Mouse (Mus musculus): ENCODE data around the gene Rnps1. TPM values are rescaled to one million over a fixed set of nuclear protein-coding genes. Genes with fewer than 3 reads are reported as not detected.
"Not testable (repeated sequence)": the region's sequence is repeated elsewhere in the genome, so short reads cannot be mapped to it uniquely, and the experiment has no call there.

Rnps1 gene
- polyA plus RNA-seq, 1 experiment from 2014 or later = 367 TPM

DNA sequence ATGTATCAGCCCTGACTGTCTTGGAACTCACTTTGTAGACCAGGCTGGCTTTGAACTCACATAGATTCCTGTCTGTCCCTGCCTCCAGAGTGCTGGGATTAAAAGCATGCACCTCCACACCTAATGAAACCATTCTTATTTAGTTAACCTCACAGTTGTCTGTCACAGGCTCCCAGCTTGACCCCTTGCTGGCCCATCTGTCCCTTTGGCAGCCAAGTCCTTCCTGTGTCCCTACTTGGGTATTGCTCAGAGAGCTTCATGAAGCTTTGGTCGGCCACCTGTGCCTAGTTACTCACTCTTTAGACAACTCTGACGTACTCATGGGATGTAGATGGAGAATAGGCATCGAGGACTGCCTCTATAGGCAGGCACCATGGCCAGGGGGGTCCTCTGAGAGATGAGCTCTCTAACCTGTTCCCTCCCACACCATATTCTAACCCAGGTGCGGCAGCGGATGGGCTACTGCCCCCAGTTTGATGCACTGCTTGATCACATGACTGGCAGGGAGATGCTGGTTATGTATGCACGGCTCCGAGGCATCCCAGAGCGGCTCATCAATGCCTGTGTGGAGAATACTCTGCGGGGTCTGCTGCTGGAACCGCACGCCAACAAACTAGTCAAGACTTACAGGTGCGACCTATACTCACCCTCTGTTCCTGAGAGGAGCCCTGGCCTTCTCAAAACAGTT, 7.1 kb upstream of the Rnps1 start:
- H3K4me1 ChIP-seq = no peaks in the 10 kb centered on the region
- no peak for ATAC-seq
- H3K4me2 ChIP-seq = no peak overlapping the region
- no peak overlapping the region for H3K4me3 ChIP-seq
- H3K9ac ChIP-seq = no peak overlapping the region
- no peak overlapping the region for H3K27ac ChIP-seq
- H3K9me3 ChIP-seq (replicated peaks) = no peaks in the 10 kb centered on the region
- 89% methylated on average over 12 of the region's 12 CpGs for whole genome bisulfite sequencing
- peaks cover 87% of the 10 kb centered on the region for H3K36me3 ChIP-seq (ENCODE audit: poor library complexity, severe bottlenecking)
- no peaks in the 10 kb centered on the region for H3K27me3 ChIP-seq

DNA sequence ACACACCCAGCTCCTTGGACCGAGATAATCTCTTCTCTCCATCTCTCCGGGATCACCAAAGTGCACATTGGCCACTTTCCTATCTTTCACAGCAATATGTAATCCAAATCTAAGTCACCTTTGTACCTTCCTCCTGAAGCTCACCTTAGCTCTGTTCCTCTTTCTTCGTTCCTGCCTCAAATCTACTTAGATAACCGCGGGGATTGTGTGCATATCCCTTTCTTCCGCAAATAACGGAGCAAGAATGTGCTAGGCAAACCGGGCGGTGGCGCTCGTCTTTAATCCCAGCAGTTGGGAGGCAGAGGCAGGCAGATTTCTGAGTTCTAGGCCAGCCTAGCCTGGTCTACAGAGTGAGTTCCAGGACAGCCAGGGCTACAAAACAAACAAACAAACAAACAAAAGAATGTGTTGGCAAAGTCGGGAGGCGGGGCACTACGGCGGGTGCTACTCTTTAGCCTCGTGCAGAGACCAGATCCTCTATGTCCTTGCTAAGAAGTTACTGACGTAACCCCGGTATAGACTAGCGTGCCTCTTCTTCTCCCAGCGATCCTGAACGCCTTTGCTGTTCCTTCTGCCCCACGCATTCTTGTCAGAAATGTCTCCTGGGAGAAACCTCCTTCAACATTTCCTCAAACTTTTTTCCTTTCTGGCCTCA, 681 bp upstream of the Rnps1 start:
- Histone ChIP-seq H3K4me3 (peak overlapping the region; percentile 94), H3K36me3 (ENCODE audit: poor library complexity, severe bottlenecking) (peaks cover 45% of the 10 kb centered on the region), H3K27me3 (no peaks in the 10 kb centered on the region), H3K9ac (peak overlapping the region; percentile 59), H3K4me2 (peak overlapping the region; percentile 96), H3K9me3 (replicated peaks) (no peaks in the 10 kb centered on the region), H3K27ac (peak overlapping the region; percentile 65), H3K4me1 (peaks cover 41% of the 10 kb centered on the region)
- ATAC-seq = peak; percentile 17; the same call in 1 of the 2 replicates
- 35% methylated on average over 22 of the region's 22 CpGs for WGBS

DNA sequence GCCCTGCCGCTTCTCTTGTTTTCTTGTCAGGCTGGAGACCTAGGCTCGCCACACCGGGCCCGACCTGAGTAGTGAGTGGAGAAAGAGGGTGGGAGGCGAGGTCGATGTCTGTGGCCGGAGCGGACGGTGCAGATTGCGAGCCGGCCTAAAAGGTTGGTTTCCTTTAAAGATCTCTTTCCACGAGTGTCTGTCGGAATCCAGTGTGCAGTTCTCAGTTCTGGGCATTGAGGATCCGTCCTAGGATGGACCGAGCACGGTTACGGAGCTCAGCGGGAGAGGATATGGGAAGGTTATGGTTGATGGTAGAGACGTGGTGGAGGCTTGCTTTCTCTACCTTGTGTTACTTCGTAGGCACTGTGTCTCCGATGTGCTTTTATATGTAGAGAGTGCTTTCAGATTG, 646 bp downstream of the Rnps1 start:
- peak overlapping the region; percentile 96 for H3K4me2 ChIP-seq
- peak overlapping the region; percentile 92 for H3K27ac ChIP-seq
- under 1% methylated on average over 21 of the region's 21 CpGs for WGBS
- ATAC-seq = peak; percentile 1; the same call in 1 of the 2 replicates
- peaks cover 41% of the 10 kb centered on the region for H3K4me1 ChIP-seq
- H3K36me3 ChIP-seq (ENCODE audit: poor library complexity, severe bottlenecking) = peaks cover 45% of the 10 kb centered on the region
- no peaks in the 10 kb centered on the region for H3K27me3 ChIP-seq
- peak overlapping the region; percentile 95 for H3K9ac ChIP-seq
- peak overlapping the region; percentile 94 for H3K4me3 ChIP-seq
- H3K9me3 ChIP-seq (replicated peaks) = no peaks in the 10 kb centered on the region

DNA sequence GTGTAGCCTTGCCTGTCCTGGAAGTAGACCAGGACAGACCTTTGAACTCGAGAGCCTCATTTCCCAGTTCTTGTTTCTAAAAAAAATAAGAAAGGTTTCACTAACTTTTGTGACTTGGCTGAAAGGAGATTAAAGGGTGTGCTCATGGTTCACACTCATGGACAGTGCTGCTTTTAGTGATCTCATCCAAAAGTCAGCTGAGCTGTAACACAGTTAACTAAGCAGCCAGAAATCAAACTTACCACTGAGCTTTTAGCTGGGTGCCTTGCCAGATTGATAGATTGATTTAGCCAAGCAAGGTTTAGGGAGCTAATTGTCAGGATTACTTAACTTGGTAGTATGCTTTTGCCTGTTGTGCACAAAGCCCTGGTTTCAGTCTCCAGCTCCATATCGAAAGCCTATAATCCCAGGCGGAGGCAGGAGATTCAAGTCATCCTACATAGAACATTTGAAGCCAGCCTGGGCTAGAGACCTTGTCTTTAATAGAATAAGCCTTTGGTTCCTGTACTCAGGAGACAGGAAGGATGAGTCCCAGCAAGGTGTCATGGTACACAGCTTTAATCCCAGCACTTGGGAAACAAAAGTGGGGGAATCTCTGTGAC, 1.8 kb downstream of the Rnps1 start:
- no peak for ATAC-seq
- Histone ChIP-seq H3K27ac (no peak overlapping the region), H3K36me3 (ENCODE audit: poor library complexity, severe bottlenecking) (peaks cover 48% of the 10 kb centered on the region), H3K27me3 (no peaks in the 10 kb centered on the region), H3K4me3 (peak overlapping the region; percentile 94), H3K4me2 (peak overlapping the region; percentile 96), H3K9ac (peak overlapping the region; percentile 95), H3K4me1 (peaks cover 41% of the 10 kb centered on the region), H3K9me3 (replicated peaks) (no peaks in the 10 kb centered on the region)
- 91% methylated on average over 3 of the region's 3 CpGs for WGBS

DNA sequence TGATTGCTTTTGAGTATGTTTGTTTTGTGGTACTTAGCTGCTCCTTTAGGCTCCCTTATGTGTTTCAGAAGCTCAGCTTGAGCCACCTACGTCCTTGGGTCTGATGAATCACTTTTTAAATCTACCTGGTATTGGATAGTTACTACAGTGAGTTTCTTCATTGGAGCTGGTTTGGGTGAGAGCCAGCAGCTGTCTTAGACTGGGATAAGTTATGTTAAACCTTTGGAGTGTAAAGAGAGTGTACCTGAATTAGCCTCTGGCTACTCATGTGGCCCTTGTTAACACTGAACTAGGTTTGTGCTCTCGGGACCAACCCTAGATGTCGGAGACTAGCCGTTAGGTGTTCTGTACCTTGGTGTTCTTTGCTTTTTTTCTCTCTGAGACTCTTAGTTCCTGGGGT, 8.7 kb downstream of the Rnps1 start:
- WGBS = 94% methylated on average over 4 of the region's 4 CpGs
- ATAC-seq = no peak
- H3K4me1 ChIP-seq = peaks cover 14% of the 10 kb centered on the region
- no peaks in the 10 kb centered on the region for H3K27me3 ChIP-seq
- H3K36me3 ChIP-seq (ENCODE audit: poor library complexity, severe bottlenecking) = peaks cover 73% of the 10 kb centered on the region
- H3K9me3 ChIP-seq (replicated peaks) = no peaks in the 10 kb centered on the region
- H3K4me2 ChIP-seq = no peak overlapping the region
- H3K27ac ChIP-seq = no peak overlapping the region
- H3K9ac ChIP-seq = no peak overlapping the region
- no peak overlapping the region for H3K4me3 ChIP-seq

DNA sequence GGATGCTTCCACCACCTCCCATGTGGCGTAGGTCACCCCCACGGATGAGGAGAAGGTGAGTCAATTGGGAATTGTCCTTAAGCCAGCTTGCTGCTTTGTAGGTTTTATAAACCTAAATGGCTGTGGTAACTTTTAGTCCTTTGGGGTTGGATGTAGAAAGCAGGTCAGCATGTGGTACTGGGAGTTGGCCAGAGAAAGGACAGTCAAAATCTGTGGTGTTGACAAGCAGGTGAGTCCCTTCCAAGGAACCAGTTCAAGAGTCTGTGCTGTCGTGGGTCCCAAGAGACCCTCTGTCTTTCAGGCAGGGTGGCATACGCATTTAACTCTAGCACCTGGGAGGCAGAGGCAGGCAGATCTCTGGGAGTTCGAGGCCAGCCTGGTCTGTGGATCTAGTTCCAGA, 10.1 kb downstream of the Rnps1 start:
- Histone ChIP-seq H3K4me2 (no peak overlapping the region), H3K27me3 (no peaks in the 10 kb centered on the region), H3K27ac (no peak overlapping the region), H3K4me3 (no peak overlapping the region), H3K9ac (no peak overlapping the region), H3K4me1 (peaks cover 14% of the 10 kb centered on the region), H3K9me3 (replicated peaks) (no peaks in the 10 kb centered on the region), H3K36me3 (ENCODE audit: poor library complexity, severe bottlenecking) (peaks cover 59% of the 10 kb centered on the region)
- ATAC-seq = no peak
- WGBS = 94% methylated on average over 5 of the region's 5 CpGs

DNA sequence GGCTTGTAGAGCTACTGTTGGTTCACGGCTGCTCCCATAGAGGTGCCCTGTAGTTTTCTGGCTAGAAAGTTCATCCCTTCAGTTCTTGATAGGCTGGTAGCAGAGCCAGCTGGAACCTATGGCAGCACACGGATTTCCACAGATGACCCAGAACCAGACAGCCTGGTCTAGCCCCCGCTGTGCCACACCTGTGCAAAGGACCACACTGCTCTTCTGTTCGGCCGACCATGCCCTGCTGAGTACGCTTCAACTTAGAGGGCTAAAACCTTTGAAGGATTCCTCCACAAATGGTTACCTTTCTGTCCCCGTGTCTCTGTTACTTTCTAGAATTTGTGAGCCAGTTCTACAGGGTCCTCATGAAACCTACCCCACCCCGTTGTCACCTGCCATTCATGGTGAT, 11.0 kb downstream of the Rnps1 start:
- H3K4me3 ChIP-seq; H3K4me2 ChIP-seq; H3K27me3 ChIP-seq; ATAC-seq; H3K27ac ChIP-seq; H3K9me3 ChIP-seq (replicated peaks); H3K9ac ChIP-seq: not testable (repeated sequence)
- Histone ChIP-seq H3K36me3 (ENCODE audit: poor library complexity, severe bottlenecking) (peaks cover 51% of the 10 kb centered on the region), H3K4me1 (peaks cover 14% of the 10 kb centered on the region)
- 97% methylated on average over 5 of the region's 8 CpGs for WGBS

DNA sequence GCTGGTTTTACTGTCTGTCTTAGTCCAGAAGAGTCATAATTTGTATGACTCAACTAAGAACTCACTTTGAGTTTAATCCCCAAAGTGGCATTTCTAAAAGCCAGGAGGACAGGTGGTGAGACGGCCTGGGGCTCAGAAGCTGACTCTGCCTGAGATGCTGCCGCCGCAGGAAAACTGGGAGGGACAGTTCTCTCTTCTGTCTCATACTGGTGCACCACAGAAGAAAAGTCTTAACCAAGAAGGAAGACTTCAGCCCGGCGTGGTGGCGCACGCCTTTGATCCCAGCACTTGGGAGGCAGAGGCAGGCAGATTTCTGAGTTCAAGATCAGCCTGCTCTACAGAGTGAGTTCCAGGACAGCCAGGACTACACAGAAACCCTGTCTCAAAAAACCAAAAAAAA, 11.5 kb downstream of the Rnps1 start:
- H3K27ac ChIP-seq = peak overlapping the region; percentile 91
- no peak for ATAC-seq
- H3K4me3 ChIP-seq = peak overlapping the region; percentile 60; the same call in 1 of the 2 replicates
- peak overlapping the region; percentile 70 for H3K4me2 ChIP-seq
- H3K9me3 ChIP-seq (replicated peaks) = no peaks in the 10 kb centered on the region
- H3K36me3 ChIP-seq (ENCODE audit: poor library complexity, severe bottlenecking) = peaks cover 45% of the 10 kb centered on the region
- WGBS = 93% methylated on average over 7 of the region's 7 CpGs
- no peaks in the 10 kb centered on the region for H3K27me3 ChIP-seq
- H3K4me1 ChIP-seq = peaks cover 14% of the 10 kb centered on the region
- H3K9ac ChIP-seq = no peak overlapping the region

DNA sequence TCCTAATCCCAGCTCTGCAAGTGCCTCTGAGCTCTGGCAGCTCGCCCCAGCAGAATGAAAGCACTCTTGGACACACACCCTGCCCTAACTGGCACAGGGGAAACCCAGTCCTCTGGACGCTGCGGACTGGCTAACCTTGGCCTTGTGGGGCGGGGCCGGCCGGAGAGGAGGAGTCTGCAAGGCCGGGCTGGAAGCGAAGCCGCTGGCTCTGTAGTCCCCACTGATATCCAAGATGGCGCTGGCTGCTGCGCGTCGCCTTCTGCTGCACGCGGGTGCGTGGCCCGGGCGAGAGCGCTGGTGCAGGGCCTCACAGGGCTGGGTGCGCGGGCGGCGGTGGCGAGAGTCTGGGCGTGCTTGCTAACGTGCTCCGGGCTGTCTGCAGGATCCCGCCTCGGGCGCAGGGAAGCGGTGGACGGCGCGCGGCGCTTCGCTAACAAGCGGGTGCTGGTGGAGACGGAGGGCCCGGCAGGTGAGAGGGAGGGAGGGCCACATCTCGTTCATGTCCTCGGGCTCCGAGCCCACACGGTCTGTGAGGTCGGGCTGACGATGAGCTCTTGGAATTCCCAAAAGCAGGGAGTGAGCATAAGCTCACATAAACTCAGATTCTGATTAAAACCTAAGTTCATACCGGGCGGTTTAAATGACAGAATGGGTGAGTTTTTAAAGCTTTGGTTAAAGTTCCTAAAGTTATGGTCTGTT, 12.3 kb downstream of the Rnps1 start, which contains the start of gene Eci1:
TSS of gene Eci1 (plus strand) at position 171 of the 699 bp plus-strand sequence.
- H3K27me3 ChIP-seq = no peaks in the 10 kb centered on the region
- peaks cover 38% of the 10 kb centered on the region for H3K36me3 ChIP-seq (ENCODE audit: poor library complexity, severe bottlenecking)
- peak; percentile 98 for ATAC-seq
- peak within 1 kb of the TSS; percentile 70 for H3K4me2 ChIP-seq
- H3K4me3 ChIP-seq = peak within 1 kb of the TSS; percentile 60
- H3K4me1 ChIP-seq = peaks cover 14% of the 10 kb centered on the region
- H3K9ac ChIP-seq = peak within 1 kb of the TSS; percentile 85
- peak within 1 kb of the TSS; percentile 91 for H3K27ac ChIP-seq
- no peaks in the 10 kb centered on the region for H3K9me3 ChIP-seq (replicated peaks)
- WGBS = under 1% methylated on average over 46 of the region's 48 CpGs

DNA sequence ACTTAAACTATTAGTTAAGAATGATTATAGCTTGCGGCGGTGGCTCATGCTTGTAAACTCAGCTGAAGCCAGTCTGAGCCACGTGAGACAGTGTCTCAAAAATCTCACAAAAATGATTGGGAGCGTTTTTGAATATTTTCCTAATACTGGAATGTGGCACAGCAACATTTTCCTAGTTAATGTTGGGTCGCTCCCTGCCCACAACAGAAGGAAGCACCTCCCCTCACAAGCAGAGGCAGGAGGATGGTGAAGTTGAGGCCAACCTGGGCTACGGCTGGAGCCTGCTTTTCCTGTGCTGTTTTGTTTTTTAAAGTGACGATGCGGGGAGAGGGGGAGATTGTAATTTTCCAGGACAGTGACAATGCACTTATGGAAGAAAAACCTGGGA, 12.8 kb downstream of the Rnps1 start:
- Histone ChIP-seq H3K9ac (peak overlapping the region; percentile 85), H3K36me3 (ENCODE audit: poor library complexity, severe bottlenecking) (peaks cover 32% of the 10 kb centered on the region), H3K27me3 (no peaks in the 10 kb centered on the region), H3K9me3 (replicated peaks) (no peaks in the 10 kb centered on the region), H3K27ac (peak overlapping the region; percentile 91), H3K4me2 (peak overlapping the region; percentile 70), H3K4me3 (peak overlapping the region; percentile 60), H3K4me1 (peaks cover 14% of the 10 kb centered on the region)
- 4% methylated on average over 8 of the region's 8 CpGs for WGBS
- no peak for ATAC-seq

DNA sequence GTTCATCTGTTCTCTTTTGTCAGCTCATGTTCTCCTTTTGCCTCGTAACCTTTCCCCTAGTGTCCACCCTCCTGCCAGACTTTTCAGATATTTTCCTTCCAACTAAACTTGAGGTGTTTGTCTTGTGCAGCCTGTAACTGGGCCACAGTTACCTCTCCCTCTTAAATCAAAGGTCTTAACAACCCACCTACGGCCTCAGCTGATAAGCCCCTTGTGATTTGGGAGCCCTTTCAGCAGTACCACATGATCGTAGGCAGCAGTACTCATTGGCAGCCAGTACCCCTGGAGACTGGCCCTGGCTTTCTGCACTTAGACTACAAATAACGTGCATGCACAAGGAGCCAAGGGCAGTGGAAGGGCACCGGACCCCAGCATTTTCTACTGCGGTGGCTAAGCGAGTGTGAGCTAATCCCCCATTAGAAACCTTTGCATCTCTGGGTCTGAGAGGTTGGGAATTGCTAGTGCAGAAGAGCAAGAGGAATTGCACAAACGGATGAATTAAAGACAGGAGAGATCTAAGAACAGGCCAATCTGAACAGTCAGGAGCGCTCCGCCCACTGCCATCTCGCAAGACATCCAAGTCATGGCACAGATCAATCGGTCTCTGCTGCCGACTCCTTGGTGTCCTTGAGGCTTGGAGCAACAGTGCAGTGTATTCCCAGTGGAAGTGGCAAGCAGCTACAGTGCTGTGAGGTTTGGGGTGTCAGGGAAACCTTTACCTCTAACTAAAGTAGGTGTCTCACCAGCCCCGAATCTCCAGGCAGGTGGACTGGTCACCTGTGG, 15.0 kb downstream of the Rnps1 start:
- peaks cover 17% of the 10 kb centered on the region for H3K36me3 ChIP-seq (ENCODE audit: poor library complexity, severe bottlenecking)
- H3K27me3 ChIP-seq = no peaks in the 10 kb centered on the region
- no peak overlapping the region for H3K9ac ChIP-seq

More for the DNA sequence above, 15.0 kb downstream of the Rnps1 start:
- Histone ChIP-seq H3K4me3 (no peak overlapping the region), H3K4me2 (no peak overlapping the region), H3K27ac (no peak overlapping the region), H3K4me1 (peaks cover 14% of the 10 kb centered on the region), H3K9me3 (replicated peaks) (no peaks in the 10 kb centered on the region)
- no peak for ATAC-seq
- WGBS = 88% methylated on average over 14 of the region's 14 CpGs
